Mouse (Mus musculus) heart, embryonic 16.5 days (tissue): ENCODE data around the gene Plcb2. TPM values are rescaled to one million over a fixed set of nuclear protein-coding genes. Genes with fewer than 3 reads are reported as not detected.
A peak's percentile ranks its signal among the peaks of the same experiment; 100 is the strongest.

Source experiments
- ATAC-seq: fragments of 200-750 bp; cut with Nextera tagmentation; replicated peaks from 2 replicates; pipeline ENCODE4 v1.8.0; 2017; ENCODE audit warnings: moderate number of reproducible peaks; ENCODE audit not compliant: insufficient read depth, low FRiP score; ENCODE audit errors: extremely low read depth
- H3K27ac ChIP-seq: fragments of 300-500 bp; sonication (generic); 2 replicates; pipeline ENCODE4 v1.5.1; 2014; ENCODE audit warnings: mild to moderate bottlenecking, low read length, control low read depth, moderate library complexity
- H3K27me3 ChIP-seq: fragments of 300-500 bp; sonication (generic); 2 replicates; pipeline ENCODE4 v1.6.1; 2014; ENCODE audit warnings: low read length, mixed read lengths; ENCODE audit not compliant: control insufficient read depth, insufficient read depth
- H3K36me3 ChIP-seq: fragments of 300-500 bp; sonication (generic); 2 replicates; pipeline ENCODE4 v1.6.1; 2014; ENCODE audit not compliant: control insufficient read depth, insufficient read depth
- H3K4me1 ChIP-seq: fragments of 300-500 bp; sonication (generic); 2 replicates; pipeline ENCODE4 v1.6.1; 2014; ENCODE audit warnings: low read length, mixed read lengths; ENCODE audit not compliant: control insufficient read depth, insufficient read depth
- H3K4me2 ChIP-seq: fragments of 300-500 bp; sonication (generic); 2 replicates; pipeline ENCODE4 v1.6.1; 2014; ENCODE audit warnings: low read depth, mild to moderate bottlenecking, control low read depth, low read length
- H3K4me3 ChIP-seq: fragments of 300-500 bp; sonication (generic); 2 replicates; pipeline ENCODE4 v1.5.1; 2014; ENCODE audit warnings: mild to moderate bottlenecking, control low read depth, low read length
- H3K9ac ChIP-seq: fragments of 300-500 bp; sonication (generic); 2 replicates; pipeline ENCODE4 v1.6.1; 2014; ENCODE audit warnings: low read length, control low read depth
- H3K9me3 ChIP-seq: fragments of 300-500 bp; sonication (generic); replicated peaks from 2 replicates; pipeline ENCODE4 v1.6.1; 2016; ENCODE audit warnings: low read length; ENCODE audit not compliant: control insufficient read depth
- WGBS: fragments of 180-500 bp; shearing (Covaris S2); extraction: QIAGEN DNeasy Blood & Tissue Kit; methylation state at CpG from one replicate; pipeline ENCODE4 v1.1.7; 2014; 5-methylcytosine and 5-hydroxymethylcytosine counted together
- polyA plus RNA-seq: library from polyadenylated mRNA; unstranded; fragments of >200 nt; fragmentation: Nextera tagmentation; extraction: Ambion mirVana; gene quantifications from 2 replicates; pipeline ENCODE4 v1.2.1, GENCODE M21; 2015

The Plcb2 gene
- polyA plus RNA-seq = 3.2 and 3.4 TPM in 2 replicates

- Histone ChIP-seq H3K4me3 (peak within 1 kb of the TSS; percentile 27), H3K9ac (peak within 1 kb of the TSS; percentile 55), H3K4me2 (peak within 1 kb of the TSS; percentile 47), H3K9me3 (no peaks in the 10 kb centered on the region), H3K4me1 (peaks cover 28% of the 10 kb centered on the region), H3K27ac (peak within 1 kb of the TSS; percentile 17; the same call in 1 of the 2 replicates), H3K36me3 (no peaks in the 10 kb centered on the region), H3K27me3 (peaks cover 2% of the 10 kb centered on the region; the same call in 1 of the 2 replicates)
- 23% methylated on average over 7 of the region's 7 CpGs for WGBS
- peak; percentile 39; the same call in 1 of the 2 replicates for ATAC-seq
Observed at GRCm38 (mm10) chr2:118728337-118728736, at the start of gene Plcb2. Plcb2 (minus strand) TSS chr2:118728438.

- H3K9ac ChIP-seq = no peak overlapping the region
- H3K27me3 ChIP-seq = no peaks in the 10 kb centered on the region; the same call in none of the 2 replicates
- no peak overlapping the region for H3K4me3 ChIP-seq
- no peaks in the 10 kb centered on the region for H3K9me3 ChIP-seq
- peak overlapping the region; percentile 30; the same call in 1 of the 2 replicates for H3K27ac ChIP-seq
- H3K36me3 ChIP-seq = no peaks in the 10 kb centered on the region
- peaks cover 11% of the 10 kb centered on the region for H3K4me1 ChIP-seq
- no peak for ATAC-seq
- WGBS = 55% methylated on average over 2 of the region's 2 CpGs
- no peak overlapping the region for H3K4me2 ChIP-seq
Observed at GRCm38 (mm10) chr2:118776295-118776694, 48.1 kb upstream of the Plcb2 start.

GRCm38 (mm10) chr2:118775846-118776245 lies 47.6 kb upstream of the Plcb2 start:
- peak overlapping the region; percentile 27; the same call in 1 of the 2 replicates for H3K27ac ChIP-seq
- no peak overlapping the region for H3K4me3 ChIP-seq
- WGBS = 52% methylated on average over 3 of the region's 4 CpGs
- peaks cover 11% of the 10 kb centered on the region for H3K4me1 ChIP-seq
- H3K4me2 ChIP-seq = no peak overlapping the region
- H3K9me3 ChIP-seq = no peaks in the 10 kb centered on the region
- no peaks in the 10 kb centered on the region for H3K36me3 ChIP-seq
- no peak overlapping the region for H3K9ac ChIP-seq
- ATAC-seq = no peak
- no peaks in the 10 kb centered on the region; the same call in none of the 2 replicates for H3K27me3 ChIP-seq

GRCm38 (mm10) chr2:118775396-118775795 lies 47.2 kb upstream of the Plcb2 start:
- WGBS = 53% methylated on average over 1 of the region's 1 CpGs
- no peak for ATAC-seq
- no peaks in the 10 kb centered on the region; the same call in 1 of the 2 replicates for H3K27me3 ChIP-seq
- no peak overlapping the region for H3K27ac ChIP-seq
- no peaks in the 10 kb centered on the region for H3K36me3 ChIP-seq
- H3K4me2 ChIP-seq = no peak overlapping the region
- H3K9ac ChIP-seq = no peak overlapping the region
- peaks cover 11% of the 10 kb centered on the region for H3K4me1 ChIP-seq
- no peaks in the 10 kb centered on the region for H3K9me3 ChIP-seq
- H3K4me3 ChIP-seq = no peak overlapping the region

GRCm38 (mm10) chr2:118774536-118774935 lies 46.3 kb upstream of the Plcb2 start:
- ATAC-seq = no peak
- no peak overlapping the region for H3K27ac ChIP-seq
- WGBS = 57% methylated on average over 2 of the region's 2 CpGs

GRCm38 (mm10) chr2:118772158-118772874 lies 44.1 kb upstream of the Plcb2 start, which contains the start of gene Phgr1:
Phgr1 (plus strand) TSS chr2:118772769.
- peaks cover 2% of the 10 kb centered on the region; the same call in 1 of the 2 replicates for H3K4me1 ChIP-seq
- WGBS = 76% methylated on average over 6 of the region's 6 CpGs
- H3K9ac ChIP-seq = no peak within 1 kb of the TSS
- no peaks in the 10 kb centered on the region; the same call in 1 of the 2 replicates for H3K9me3 ChIP-seq
- no peaks in the 10 kb centered on the region for H3K27me3 ChIP-seq
- no peak within 1 kb of the TSS for H3K4me3 ChIP-seq
- H3K4me2 ChIP-seq = no peak within 1 kb of the TSS
- H3K27ac ChIP-seq = no peak within 1 kb of the TSS
- no peaks in the 10 kb centered on the region for H3K36me3 ChIP-seq
- no peak for ATAC-seq

More at GRCm38 (mm10) chr2:118774536-118774935, 46.3 kb upstream of the Plcb2 start:
- H3K4me3 ChIP-seq = no peak overlapping the region
- no peak overlapping the region for H3K9ac ChIP-seq
- no peaks in the 10 kb centered on the region; the same call in 1 of the 2 replicates for H3K9me3 ChIP-seq
- peaks cover 9% of the 10 kb centered on the region for H3K4me1 ChIP-seq
- H3K36me3 ChIP-seq = no peaks in the 10 kb centered on the region
- H3K4me2 ChIP-seq = no peak overlapping the region
- H3K27me3 ChIP-seq = no peaks in the 10 kb centered on the region

GRCm38 (mm10) chr2:118766041-118767033 lies 38.1 kb upstream of the Plcb2 start:
- WGBS = 60% methylated on average over 10 of the region's 10 CpGs
- no peaks in the 10 kb centered on the region; the same call in 1 of the 2 replicates for H3K9me3 ChIP-seq
- ATAC-seq = no peak

GRCm38 (mm10) chr2:118764875-118765274 lies 36.6 kb upstream of the Plcb2 start:
- Histone ChIP-seq H3K9ac (no peak overlapping the region), H3K36me3 (no peaks in the 10 kb centered on the region), H3K27me3 (no peaks in the 10 kb centered on the region), H3K27ac (no peak overlapping the region), H3K4me1 (peaks cover 47% of the 10 kb centered on the region), H3K4me3 (no peak overlapping the region), H3K4me2 (no peak overlapping the region), H3K9me3 (no peaks in the 10 kb centered on the region; the same call in 1 of the 2 replicates)
- no peak for ATAC-seq
- WGBS = 77% methylated on average over 5 of the region's 5 CpGs

More at GRCm38 (mm10) chr2:118766041-118767033, 38.1 kb upstream of the Plcb2 start:
- no peaks in the 10 kb centered on the region for H3K27me3 ChIP-seq
- no peaks in the 10 kb centered on the region for H3K36me3 ChIP-seq
- peaks cover 32% of the 10 kb centered on the region for H3K4me1 ChIP-seq
- H3K4me3 ChIP-seq = no peak overlapping the region
- no peak overlapping the region for H3K4me2 ChIP-seq
- no peak overlapping the region for H3K27ac ChIP-seq
- H3K9ac ChIP-seq = no peak overlapping the region
